Mouse (Mus musculus) hindbrain, embryonic 11.5 days (tissue): ENCODE measurements around the gene Cct5. TPM values are rescaled to one million over a fixed set of nuclear protein-coding genes. Genes with fewer than 3 reads are reported as not detected.
"Not testable (repeated sequence)": the region's sequence is repeated elsewhere in the genome, so short reads cannot be mapped to it uniquely, and the experiment has no call there.

Experiments used
- ATAC-seq: fragments of 200-750 bp; cut with Nextera tagmentation; 2 replicates; pipeline ENCODE4 v1.8.0; 2017; ENCODE audit warnings: mild to moderate bottlenecking, moderate TSS enrichment, moderate library complexity; ENCODE audit not compliant: low FRiP score
- DNase-seq: peaks from one replicate; pipeline ENCODE4 v3.0.0-alpha.2; 2015; ENCODE audit warnings: low spot score
- H3K27ac ChIP-seq: fragments of 300-500 bp; sonication (generic); 2 replicates; pipeline ENCODE4 v1.5.1; 2014; ENCODE audit warnings: mild to moderate bottlenecking, low read depth, low read length
- H3K27me3 ChIP-seq: fragments of 300-500 bp; sonication (generic); 2 replicates; pipeline ENCODE4 v1.6.1; 2014; ENCODE audit warnings: mild to moderate bottlenecking, low read length, moderate library complexity, mixed read lengths; ENCODE audit not compliant: control insufficient read depth, insufficient read depth
- H3K36me3 ChIP-seq: fragments of 300-500 bp; sonication (generic); 2 replicates; pipeline ENCODE4 v1.6.1; 2014; ENCODE audit warnings: mild to moderate bottlenecking, low read length, moderate library complexity, mixed read lengths; ENCODE audit not compliant: control insufficient read depth, insufficient read depth
- H3K4me1 ChIP-seq: fragments of 300-500 bp; sonication (generic); replicated peaks from 2 replicates; pipeline ENCODE4 v1.6.1; 2014; ENCODE audit warnings: low read length, mixed read lengths; ENCODE audit not compliant: control insufficient read depth, insufficient read depth
- H3K4me2 ChIP-seq: fragments of 300-500 bp; sonication (generic); replicated peaks from 2 replicates; pipeline ENCODE4 v1.6.1; 2014; ENCODE audit warnings: mild to moderate bottlenecking, low read depth, low read length
- H3K4me3 ChIP-seq: fragments of 300-500 bp; sonication (generic); 2 replicates; pipeline ENCODE4 v1.5.1; 2014; ENCODE audit warnings: low read depth, low read length
- H3K9ac ChIP-seq: fragments of 300-500 bp; sonication (generic); 2 replicates; pipeline ENCODE4 v1.6.1; 2014; ENCODE audit warnings: low read depth, low read length
- H3K9me3 ChIP-seq: fragments of 300-500 bp; sonication (generic); 2 replicates; pipeline ENCODE4 v1.6.1; 2016; ENCODE audit warnings: low read length; ENCODE audit not compliant: control insufficient read depth
- WGBS: fragments of 180-500 bp; shearing (Covaris S2); extraction: QIAGEN DNeasy Blood & Tissue Kit; methylation state at CpG from one replicate; pipeline ENCODE4 v1.1.7; 2014; 5-methylcytosine and 5-hydroxymethylcytosine counted together
- polyA plus RNA-seq: library from polyadenylated mRNA; unstranded; fragments of >200 nt; fragmentation: Nextera tagmentation; extraction: Ambion mirVana; gene quantifications from 2 replicates; pipeline ENCODE4 v1.2.1, GENCODE M21; 2014

The Cct5 gene
- polyA plus RNA-seq, 1 experiment from 2014 or later: 721 TPM

GRCm38 (mm10) chr15:31592531-31592930, 9.1 kb downstream of the Cct5 start:
- Histone ChIP-seq H3K9ac (no peak overlapping the region), H3K36me3 (peaks cover 24% of the 10 kb centered on the region), H3K27me3 (no peaks in the 10 kb centered on the region), H3K9me3 (no peaks in the 10 kb centered on the region), H3K4me3 (no peak overlapping the region), H3K4me2 (no peak overlapping the region), H3K27ac (no peak overlapping the region), H3K4me1 (no peaks in the 10 kb centered on the region)
- ATAC-seq: no peak
- WGBS: 91% methylated on average over 8 of the region's 8 CpGs
- no peak for DNase-seq

- no peak for ATAC-seq
- DNase-seq: no peak
- no peaks in the 10 kb centered on the region for H3K9me3 ChIP-seq
- no peaks in the 10 kb centered on the region for H3K27me3 ChIP-seq
- H3K4me3 ChIP-seq: no peak overlapping the region
- H3K4me1 ChIP-seq: no peaks in the 10 kb centered on the region
- H3K36me3 ChIP-seq: peaks cover 21% of the 10 kb centered on the region; the same call in 1 of the 2 replicates
- H3K9ac ChIP-seq: no peak overlapping the region
- 93% methylated on average over 5 of the region's 5 CpGs for WGBS
- no peak overlapping the region for H3K27ac ChIP-seq
- H3K4me2 ChIP-seq: no peak overlapping the region
Measured at GRCm38 (mm10) chr15:31590176-31590575, 11.4 kb downstream of the Cct5 start.

GRCm38 (mm10) chr15:31588989-31589640, 12.5 kb downstream of the Cct5 start:
- peaks cover 15% of the 10 kb centered on the region; the same call in 1 of the 2 replicates for H3K36me3 ChIP-seq
- H3K27me3 ChIP-seq: no peaks in the 10 kb centered on the region
- peak; percentile 28; the same call in 1 of the 2 replicates for ATAC-seq
- H3K27ac ChIP-seq: no peak overlapping the region
- H3K4me2 ChIP-seq: no peak overlapping the region
- WGBS: 75% methylated on average over 8 of the region's 8 CpGs
- H3K9ac ChIP-seq: no peak overlapping the region
- no peaks in the 10 kb centered on the region for H3K9me3 ChIP-seq
- no peak overlapping the region for H3K4me3 ChIP-seq
- no peaks in the 10 kb centered on the region for H3K4me1 ChIP-seq
- DNase-seq: no peak

- no peaks in the 10 kb centered on the region for H3K9me3 ChIP-seq
- DNase-seq (no peak), ATAC-seq (no peak)
- 69% methylated on average over 2 of the region's 2 CpGs for WGBS
- H3K4me3 ChIP-seq: no peak overlapping the region
- no peak overlapping the region for H3K27ac ChIP-seq
- H3K9ac ChIP-seq: no peak overlapping the region
- peaks cover 11% of the 10 kb centered on the region; the same call in 1 of the 2 replicates for H3K36me3 ChIP-seq
- no peaks in the 10 kb centered on the region for H3K4me1 ChIP-seq
- H3K4me2 ChIP-seq: no peak overlapping the region
- no peaks in the 10 kb centered on the region for H3K27me3 ChIP-seq
Measured at GRCm38 (mm10) chr15:31587789-31588188, 13.8 kb downstream of the Cct5 start.

- DNase-seq (peak; percentile 95), ATAC-seq (peak; percentile 46)
- Histone ChIP-seq H3K9ac (no peak overlapping the region), H3K36me3 (peaks cover 10% of the 10 kb centered on the region; the same call in 1 of the 2 replicates), H3K4me2 (no peak overlapping the region), H3K9me3 (no peaks in the 10 kb centered on the region), H3K27ac (no peak overlapping the region), H3K4me1 (no peaks in the 10 kb centered on the region), H3K4me3 (no peak overlapping the region), H3K27me3 (no peaks in the 10 kb centered on the region)
- 12% methylated on average over 4 of the region's 4 CpGs for WGBS
Measured at GRCm38 (mm10) chr15:31586519-31586918, 15.1 kb downstream of the Cct5 start.

GRCm38 (mm10) chr15:31586088-31586487, 15.5 kb downstream of the Cct5 start:
- no peak overlapping the region for H3K9ac ChIP-seq
- H3K36me3 ChIP-seq: peaks cover 6% of the 10 kb centered on the region; the same call in 1 of the 2 replicates
- ATAC-seq (no peak), DNase-seq (no peak)
- H3K4me2 ChIP-seq: no peak overlapping the region
- no peak overlapping the region for H3K27ac ChIP-seq
- H3K9me3 ChIP-seq: no peaks in the 10 kb centered on the region
- 87% methylated on average over 5 of the region's 5 CpGs for WGBS
- no peaks in the 10 kb centered on the region for H3K4me1 ChIP-seq
- no peaks in the 10 kb centered on the region for H3K27me3 ChIP-seq
- no peak overlapping the region for H3K4me3 ChIP-seq

GRCm38 (mm10) chr15:31585238-31585637, 16.4 kb downstream of the Cct5 start:
- H3K36me3 ChIP-seq: no peaks in the 10 kb centered on the region
- no peaks in the 10 kb centered on the region for H3K27me3 ChIP-seq
- no peak overlapping the region for H3K4me3 ChIP-seq
- ATAC-seq: no peak
- no peak overlapping the region for H3K4me2 ChIP-seq
- H3K9ac ChIP-seq: no peak overlapping the region
- H3K9me3 ChIP-seq: no peaks in the 10 kb centered on the region
- WGBS: 93% methylated on average over 7 of the region's 7 CpGs
- DNase-seq: no peak
- no peaks in the 10 kb centered on the region for H3K4me1 ChIP-seq
- no peak overlapping the region for H3K27ac ChIP-seq

- Histone ChIP-seq H3K27ac (no peak overlapping the region), H3K9me3 (no peaks in the 10 kb centered on the region), H3K36me3 (no peaks in the 10 kb centered on the region), H3K4me1 (no peaks in the 10 kb centered on the region), H3K9ac (no peak overlapping the region), H3K4me3 (no peak overlapping the region), H3K4me2 (no peak overlapping the region), H3K27me3 (no peaks in the 10 kb centered on the region)
- WGBS: 91% methylated on average over 13 of the region's 13 CpGs
- no peak for ATAC-seq
- no peak for DNase-seq
Measured at GRCm38 (mm10) chr15:31583304-31584085, 18.1 kb downstream of the Cct5 start.

- H3K36me3 ChIP-seq, H3K9me3 ChIP-seq, H3K27me3 ChIP-seq, ATAC-seq, H3K4me1 ChIP-seq, H3K4me2 ChIP-seq, DNase-seq, H3K4me3 ChIP-seq, H3K9ac ChIP-seq, H3K27ac ChIP-seq: not testable (repeated sequence)
- WGBS: 97% methylated on average over 2 of the region's 2 CpGs
Measured at GRCm38 (mm10) chr15:31581086-31581485, 20.5 kb downstream of the Cct5 start.
